Mouse (Mus musculus) adrenal gland (tissue): ENCODE results near the gene Tex21.
"Not testable (repeated sequence)": the region's sequence is repeated elsewhere in the genome, so short reads cannot be mapped to it uniquely, and the experiment has no call there.

Experiments
- intact Hi-C: fragments of 180-260 bp; cut with DNase I; formaldehyde crosslinking; loops from one replicate; pipeline ENCODE4 v1.15.1; 2025

Tex21 gene

GRCm38 (mm10) chr12:76197071-76197470, 49.5 kb downstream of the Tex21 start:
- intact Hi-C loops, result no loop called here

DNA sequence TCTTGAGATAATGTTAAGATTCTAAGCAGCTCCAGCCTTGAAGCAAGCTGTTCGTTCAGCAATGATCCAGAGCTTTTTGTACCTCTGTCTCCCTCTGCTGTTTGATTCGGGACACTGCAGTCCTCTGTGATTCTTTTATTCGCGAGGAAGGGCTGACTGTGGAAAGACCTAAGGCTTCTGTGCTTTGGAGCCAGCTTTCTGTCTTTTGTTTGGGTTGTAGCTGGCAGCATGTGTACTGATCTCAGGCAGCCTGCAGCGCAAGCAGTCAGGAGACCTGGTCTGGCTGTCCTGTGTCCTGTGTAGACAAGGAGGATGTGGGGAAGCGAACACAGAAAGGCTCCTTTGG, 49.9 kb downstream of the Tex21 start:
- intact Hi-C loops, result no loop called here

DNA sequence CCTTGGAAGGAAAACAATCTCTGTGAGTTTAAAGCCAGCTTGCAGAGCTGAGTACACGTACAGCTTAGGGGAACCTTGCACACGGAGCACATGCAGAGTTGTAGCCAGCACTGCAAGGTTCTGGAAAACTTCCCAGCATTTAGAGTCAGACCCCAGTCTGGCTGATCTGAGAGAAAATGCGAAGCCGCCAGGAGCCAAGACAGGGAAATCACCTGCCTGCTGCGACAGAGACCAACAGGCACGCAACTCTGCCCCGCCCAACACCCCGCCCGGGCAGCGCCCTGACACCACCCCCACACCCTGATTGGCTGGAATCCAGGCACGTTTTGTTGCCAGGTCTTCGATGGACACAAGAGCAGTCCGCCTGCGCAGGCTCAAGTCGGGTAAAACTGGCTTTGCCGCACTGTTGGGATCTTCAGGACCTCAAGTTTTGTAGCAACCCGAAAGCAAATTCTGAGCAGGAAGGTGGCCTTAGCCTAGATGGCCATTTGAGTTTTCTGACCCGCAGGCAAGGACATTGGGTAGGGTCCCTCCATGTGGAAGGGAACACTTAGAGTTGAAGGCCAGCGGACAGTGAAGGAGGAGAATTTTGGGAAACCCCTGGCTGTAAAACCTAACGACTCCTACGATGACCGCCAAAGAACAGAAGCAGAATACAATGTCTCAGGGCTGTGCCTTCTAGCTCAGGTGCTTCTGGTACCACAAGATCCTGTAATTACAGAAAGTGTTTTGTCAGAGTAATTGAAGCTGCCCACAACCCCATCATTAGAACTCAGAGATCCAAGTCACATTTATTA, 50.4 kb downstream of the Tex21 start:
- intact Hi-C loops, result no loop called here

DNA sequence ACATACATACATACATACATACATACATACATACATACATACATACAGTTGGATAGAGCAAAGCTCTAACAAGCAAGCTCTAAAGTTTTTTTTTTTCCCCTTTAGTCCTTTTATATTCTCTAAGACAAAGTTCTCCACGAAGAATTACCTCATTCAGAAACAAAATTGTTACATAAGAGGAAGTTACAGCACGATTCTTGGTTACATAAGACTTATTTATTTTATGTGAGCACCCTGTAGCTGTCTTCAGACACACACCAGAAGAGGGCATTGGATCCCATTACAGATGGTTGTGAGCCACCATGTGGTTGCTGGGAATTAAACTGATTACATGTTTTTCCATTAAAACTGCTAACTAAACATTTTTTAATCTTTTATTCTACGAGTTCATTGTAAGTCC, 52.0 kb downstream of the Tex21 start:
- intact Hi-C loops, result loop anchor here (5.0 kb wide), 1 partner anchor 148 kb away; no protein-coding TSS in a partner anchor

DNA sequence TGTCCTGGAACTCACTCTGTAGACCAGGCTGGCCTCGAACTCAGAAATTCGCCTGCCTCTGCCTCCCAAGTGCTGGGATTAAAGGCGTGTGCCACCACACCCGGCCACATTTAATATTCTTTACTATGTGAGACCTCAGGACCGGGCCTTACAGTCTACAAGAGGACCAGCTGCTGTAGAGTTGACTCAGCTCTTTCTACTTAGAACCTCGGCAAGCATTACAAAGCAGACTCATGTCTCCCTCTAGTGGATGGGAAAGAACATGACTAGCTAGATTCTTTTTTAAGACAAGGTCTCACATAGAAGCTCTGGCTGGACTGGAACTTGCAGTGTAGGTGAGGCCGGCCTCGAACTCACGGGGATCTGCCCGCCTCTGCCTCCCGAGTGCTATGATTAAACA, 55.6 kb downstream of the Tex21 start:
- intact Hi-C loops, result loop anchor here (5.0 kb wide), 1 partner anchor 151 kb away; no protein-coding TSS in a partner anchor

- intact Hi-C loops, result loop anchor here (5.0 kb wide), 1 partner anchor 401 kb away; no protein-coding TSS in a partner anchor
These were observed 58.7 kb downstream of the Tex21 start for GRCm38 (mm10) chr12:76187849-76188248.

GRCm38 (mm10) chr12:76186473-76186872, 60.1 kb downstream of the Tex21 start:
- intact Hi-C loops, result loop anchor here (5.0 kb wide), 1 partner anchor 399 kb away; no protein-coding TSS in a partner anchor

DNA sequence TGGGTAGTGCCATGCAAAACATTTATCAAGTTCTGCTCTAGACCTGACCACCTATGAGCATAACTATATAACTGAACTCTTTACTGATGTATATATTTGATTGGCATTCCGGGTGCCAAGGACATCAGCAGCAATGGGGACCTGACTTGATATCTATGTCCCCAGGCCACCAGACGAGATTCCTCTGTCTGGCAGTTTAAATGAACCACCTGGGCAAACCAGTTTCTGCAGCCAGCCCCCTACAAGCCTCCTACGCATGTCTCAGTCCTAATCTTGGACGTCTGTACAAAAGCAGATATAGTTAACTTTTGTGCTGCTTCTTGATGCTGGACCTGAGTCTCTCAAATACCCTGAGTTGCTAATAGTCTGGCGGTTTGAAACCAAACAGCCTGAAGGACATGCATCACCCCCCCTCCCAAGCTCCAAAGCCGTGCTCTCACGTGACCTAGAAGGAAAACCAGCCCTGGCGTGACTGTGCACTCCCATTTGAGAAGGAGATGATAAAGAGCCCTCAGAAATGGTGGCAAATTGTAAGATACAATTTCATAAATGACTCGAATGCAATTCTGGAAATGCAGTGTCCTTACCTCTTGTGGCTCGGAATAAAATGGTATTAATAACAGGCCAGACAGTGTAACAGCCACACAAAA, 61.3 kb downstream of the Tex21 start:
- intact Hi-C loops, result loop anchor here (5.0 kb wide), 1 partner anchor 398 kb away; no protein-coding TSS in a partner anchor

DNA sequence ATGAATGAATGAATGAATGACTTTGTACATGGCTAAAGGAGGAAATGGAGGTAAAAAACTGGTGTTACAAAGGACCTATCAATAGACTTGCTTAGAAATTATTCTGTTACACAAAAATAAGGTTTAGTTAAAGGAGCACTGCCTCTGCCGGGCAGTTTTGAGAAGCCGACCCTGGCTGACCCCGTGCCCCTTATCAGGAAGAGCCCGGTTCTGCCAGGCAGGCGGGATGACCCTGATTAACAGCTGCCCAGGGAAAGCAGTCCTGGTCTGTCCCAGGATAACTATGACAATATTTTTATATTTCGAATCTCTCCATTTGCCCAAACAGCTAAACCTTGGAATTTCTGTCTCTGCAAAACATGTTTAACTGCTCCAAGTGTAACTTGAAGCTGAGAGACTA, 62.3 kb downstream of the Tex21 start:
- intact Hi-C loops, result no loop called here

DNA sequence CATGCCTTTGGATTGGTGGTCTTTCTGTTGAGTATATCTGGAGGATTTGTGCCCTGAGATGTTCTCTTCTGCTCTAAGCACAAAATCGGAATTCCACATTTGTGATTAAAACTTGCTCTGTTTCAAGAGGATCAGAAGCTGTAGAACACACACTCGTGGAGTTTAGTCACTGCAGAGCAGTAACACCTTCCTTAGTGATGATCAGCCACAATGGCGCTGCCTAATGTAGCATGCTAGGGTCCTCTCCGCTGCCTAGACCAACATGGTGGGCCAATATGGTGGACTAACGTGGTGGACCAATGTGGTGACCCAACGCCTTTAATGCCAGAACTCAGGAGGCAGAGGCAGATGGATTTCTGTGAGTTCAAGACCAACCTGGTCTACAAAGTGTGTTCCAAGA, 63.7 kb downstream of the Tex21 start:
- intact Hi-C loops, result no loop called here

DNA sequence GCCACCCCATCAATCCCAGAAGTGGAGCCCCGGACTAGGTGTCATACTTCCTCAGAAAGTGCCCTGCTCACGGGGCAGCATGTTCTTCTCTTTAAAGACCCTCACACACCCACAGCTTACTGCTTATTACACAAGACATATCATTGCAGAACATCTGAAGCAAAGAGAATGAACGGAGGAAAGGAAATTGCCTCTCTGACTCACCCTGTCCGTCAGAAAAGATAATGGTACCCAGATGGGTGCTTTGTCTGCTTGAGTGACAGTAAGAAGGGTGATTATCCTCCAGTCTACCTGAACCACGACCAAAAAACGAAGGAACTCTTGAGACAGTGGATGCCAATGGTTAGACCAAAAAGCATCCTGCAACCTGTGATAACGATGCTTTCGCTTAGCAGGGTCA, 65.1 kb downstream of the Tex21 start:
- intact Hi-C loops, result no loop called here

- intact Hi-C loops, result no loop called here
These were observed 66.1 kb downstream of the Tex21 start for GRCm38 (mm10) chr12:76180442-76180841.

GRCm38 (mm10) chr12:76179527-76179926, 67.0 kb downstream of the Tex21 start:
- intact Hi-C loops, result loop anchor here (5.0 kb wide), 2 partner anchors 162 to 397 kb away; no protein-coding TSS in a partner anchor

- intact Hi-C loops, result loop anchor here (5.0 kb wide), 2 partner anchors 162 to 397 kb away; no protein-coding TSS in a partner anchor
These were observed 67.5 kb downstream of the Tex21 start for GRCm38 (mm10) chr12:76179051-76179450.

DNA sequence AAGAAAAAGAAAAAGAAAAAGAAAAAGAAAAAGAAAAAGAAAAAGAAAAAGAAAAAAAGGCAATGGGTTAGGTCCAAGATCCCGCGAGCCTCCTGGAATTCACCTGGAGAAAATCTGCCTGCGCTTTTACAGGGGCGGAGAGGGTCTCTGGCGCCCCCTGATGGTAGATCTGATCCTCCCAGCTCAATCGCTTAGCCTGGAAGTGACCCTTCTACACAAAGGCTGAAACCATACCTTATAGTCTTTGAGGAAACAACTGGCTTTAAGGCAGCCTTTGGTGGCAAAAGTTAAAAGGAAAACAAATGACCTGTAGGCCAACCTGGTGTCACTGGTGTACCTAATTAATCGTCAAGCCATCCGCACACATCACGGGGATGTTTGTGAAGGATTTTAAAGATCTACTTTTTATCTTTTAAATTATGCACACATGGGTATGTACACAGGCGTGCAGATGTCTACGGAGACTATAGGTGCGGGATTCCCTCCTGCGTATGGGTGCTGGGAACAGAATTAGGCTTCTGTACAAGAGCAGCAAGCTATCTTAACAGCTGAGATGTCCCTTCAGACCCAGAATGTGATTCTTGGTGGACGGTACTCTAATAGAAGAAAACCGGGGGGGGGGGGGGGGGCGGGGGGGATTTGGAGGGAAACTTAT, 68.6 kb downstream of the Tex21 start:
- intact Hi-C loops, result loop anchor here (5.0 kb wide), 2 partner anchors 161 to 396 kb away; no protein-coding TSS in a partner anchor

- intact Hi-C loops, result loop anchor here (5.0 kb wide), 2 partner anchors 160 to 395 kb away; no protein-coding TSS in a partner anchor
These were observed 69.3 kb downstream of the Tex21 start, which contains the start of gene Esr2 for GRCm38 (mm10) chr12:76177000-76177863. Esr2 (minus strand) TSS chr12:76177259.

GRCm38 (mm10) chr12:76165641-76166040, 80.9 kb downstream of the Tex21 start:
- intact Hi-C loops, result no loop called here

DNA sequence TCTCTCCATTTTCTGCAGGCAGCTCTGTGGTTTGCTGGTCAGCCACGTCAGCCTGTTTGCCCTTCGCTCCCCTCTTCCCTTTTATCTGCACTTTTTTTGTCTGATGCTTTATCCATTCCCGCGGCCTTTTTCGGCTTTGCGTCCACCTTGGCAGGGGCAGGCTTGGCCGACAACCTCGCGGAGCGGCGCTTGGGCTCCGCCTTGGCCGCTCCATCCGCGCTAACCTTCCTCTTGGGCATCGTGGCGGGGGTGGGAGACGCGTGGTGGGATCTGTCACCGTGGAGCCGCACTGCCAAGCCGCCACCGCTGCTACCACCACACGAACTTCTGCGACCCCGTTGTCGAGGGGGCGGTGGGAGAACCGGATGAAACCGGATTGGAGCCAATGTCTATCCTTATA, 94.2 kb downstream of the Tex21 start:
- intact Hi-C loops, result not testable (repeated sequence)
